Mouse (Mus musculus): ENCODE measurements around the gene Klk11. TPM values are rescaled to one million over a fixed set of nuclear protein-coding genes. Genes with fewer than 3 reads are reported as not detected.

Gene Klk11
- total RNA-seq, 1 experiment = 1.7 TPM

GRCm38 (mm10) chr7:43827706-43828105 is 53.3 kb downstream of the Klk11 start:
- H3K4me3 ChIP-seq (ENCODE audit: insufficient read depth in 1 of 2, low read depth in 1 of 2, low read length in 2 of 2, poor library complexity in 1 of 2, severe bottlenecking in 1 of 2) = no peak overlapping the region
- no peak overlapping the region for H3K27ac ChIP-seq (ENCODE audit: insufficient read depth, low read depth, low read length, poor library complexity, severe bottlenecking)
- no peak for DNase-seq (ENCODE audit: low read depth, low spot score)
- in situ Hi-C loops (cut with MboI; ENCODE audit: low sequenced_read_pairs in 2 of 2, unreplicated experiment in 2 of 2) = no loop called here
- H3K9ac ChIP-seq (ENCODE audit: insufficient read depth, low read depth, low read length, poor library complexity, severe bottlenecking) = no peak overlapping the region
- no peaks in the 10 kb centered on the region; a peak in 1 of 4 replicates for H3K4me1 ChIP-seq (ENCODE audit: control insufficient read depth in 2 of 2, insufficient read depth in 2 of 2, low read length in 2 of 2, poor library complexity in 1 of 2)
- H3K36me3 ChIP-seq (ENCODE audit: control insufficient read depth, insufficient read depth, low read length, poor library complexity, severe bottlenecking) = no peaks in the 10 kb centered on the region
- TF ChIP-seq MAFK (IDR thresholded peaks at IDR 0.05; ENCODE audit: insufficient read depth, low read depth, low read length) (no peak), HCFC1 (IDR thresholded peaks at IDR 0.05; ENCODE audit: borderline replicate concordance, insufficient read depth, low read length) (no peak), ZC3H11A (IDR thresholded peaks at IDR 0.05; ENCODE audit: borderline replicate concordance, low read depth, low read length) (no peak), ZNF384 (IDR thresholded peaks at IDR 0.05; ENCODE audit: low read depth, low read length) (no peak), CHD2 (IDR thresholded peaks at IDR 0.05; ENCODE audit: low read depth, low read length) (no peak)
- no peaks in the 10 kb centered on the region for H3K9me3 ChIP-seq (ENCODE audit: control insufficient read depth, insufficient read depth, low read depth, low read length)

Other genes with a start within 250 kb of the Klk11 start
- 0.04 and 0.16 TPM in 2 replicates for gene Cd33, start 230.2 kb upstream of the Klk11 start, total RNA-seq (2012; rRNA removed)
- gene Zfp658, start 212.3 kb upstream of the Klk11 start, total RNA-seq (2012; rRNA removed) = 1.9 and 2.1 TPM in 2 replicates
- gene Zfp719, start 195.0 kb upstream of the Klk11 start, total RNA-seq (2012; rRNA removed) = 9.2 and 9.9 TPM in 2 replicates
- 13.0 and 17.7 TPM in 2 replicates for gene Zfp819, start 167.4 kb upstream of the Klk11 start, total RNA-seq (2012; rRNA removed)
- 0.11 TPM in 1 of 2 replicates, not detected in the other for gene Ceacam18, start 139.9 kb upstream of the Klk11 start, total RNA-seq (2012; rRNA removed)
- not detected in 2 replicates for gene Siglece, start 114.4 kb upstream of the Klk11 start, total RNA-seq (2012; rRNA removed)
- gene Ctu1, start 102.6 kb upstream of the Klk11 start, total RNA-seq (2012; rRNA removed) = 9.6 and 10.0 TPM in 2 replicates
- 0.18 TPM in 1 of 2 replicates, not detected in the other for gene Klk14, start 84.2 kb upstream of the Klk11 start, total RNA-seq (2012; rRNA removed)
- gene Klk13, start 62.0 kb upstream of the Klk11 start, total RNA-seq (2012; rRNA removed) = 0.36 and 1.5 TPM in 2 replicates
- not detected in 2 replicates for gene Klk12, start 5.7 kb upstream of the Klk11 start, total RNA-seq (2012; rRNA removed)
- gene Klk10, start 6.4 kb downstream of the Klk11 start, total RNA-seq (2012; rRNA removed) = 4.4 TPM in 2 replicates
- 0.13 TPM in 1 of 2 replicates, not detected in the other for gene Klk9, start 17.3 kb downstream of the Klk11 start, total RNA-seq (2012; rRNA removed)
- 24.9 and 63.7 TPM in 2 replicates for gene Klk8, start 23.0 kb downstream of the Klk11 start, total RNA-seq (2012; rRNA removed)
- gene Klk7, start 36.7 kb downstream of the Klk11 start, total RNA-seq (2012; rRNA removed) = 0.16 and 0.49 TPM in 2 replicates
- 0.21 and 0.54 TPM in 2 replicates for gene Klk6, start 49.9 kb downstream of the Klk11 start, total RNA-seq (2012; rRNA removed)
- not detected in 2 replicates for gene Klk5, start 67.4 kb downstream of the Klk11 start, total RNA-seq (2012; rRNA removed)
- not detected in 2 replicates for gene Klk4, start 106.6 kb downstream of the Klk11 start, total RNA-seq (2012; rRNA removed)
- gene Klk15, start 159.1 kb downstream of the Klk11 start, total RNA-seq (2012; rRNA removed) = not detected in 2 replicates
- not detected in 2 replicates for gene Klk1b8, start 176.1 kb downstream of the Klk11 start, total RNA-seq (2012; rRNA removed)
- not detected in 2 replicates for gene Klk1b1, start 192.1 kb downstream of the Klk11 start, total RNA-seq (2012; rRNA removed)
- gene Klk1b9, start 201.5 kb downstream of the Klk11 start, total RNA-seq (2012; rRNA removed) = not detected in 2 replicates
- gene Klk1b11, start 221.3 kb downstream of the Klk11 start, total RNA-seq (2012; rRNA removed) = not detected in 2 replicates
- not detected in 2 replicates for gene Klk1b26, start 237.6 kb downstream of the Klk11 start, total RNA-seq (2012; rRNA removed)